Mouse (Mus musculus) adrenal gland, adult 18-20 months (tissue): Measurements from ENCODE around the gene Paqr6. TPM values are rescaled to one million over a fixed set of nuclear protein-coding genes. Genes with fewer than 3 reads are reported as not detected.

Source experiments
- DNase-seq, 2 experiments: peaks; one replicate each; pipeline ENCODE4 v3.0.0; 2021 to 2022; ENCODE audit warnings: low spot score in 2 of 2
- total RNA-seq, 2 experiments: library from RNA; stranded (reverse); gene quantifications; 1 replicate in 1 of 2; 2 replicates in 1 of 2; pipeline ENCODE4 v1.2.3; 2021

The Paqr6 gene
- total RNA-seq, 2 experiments from 2014 or later = 2.1 to 3.2 TPM

DNA sequence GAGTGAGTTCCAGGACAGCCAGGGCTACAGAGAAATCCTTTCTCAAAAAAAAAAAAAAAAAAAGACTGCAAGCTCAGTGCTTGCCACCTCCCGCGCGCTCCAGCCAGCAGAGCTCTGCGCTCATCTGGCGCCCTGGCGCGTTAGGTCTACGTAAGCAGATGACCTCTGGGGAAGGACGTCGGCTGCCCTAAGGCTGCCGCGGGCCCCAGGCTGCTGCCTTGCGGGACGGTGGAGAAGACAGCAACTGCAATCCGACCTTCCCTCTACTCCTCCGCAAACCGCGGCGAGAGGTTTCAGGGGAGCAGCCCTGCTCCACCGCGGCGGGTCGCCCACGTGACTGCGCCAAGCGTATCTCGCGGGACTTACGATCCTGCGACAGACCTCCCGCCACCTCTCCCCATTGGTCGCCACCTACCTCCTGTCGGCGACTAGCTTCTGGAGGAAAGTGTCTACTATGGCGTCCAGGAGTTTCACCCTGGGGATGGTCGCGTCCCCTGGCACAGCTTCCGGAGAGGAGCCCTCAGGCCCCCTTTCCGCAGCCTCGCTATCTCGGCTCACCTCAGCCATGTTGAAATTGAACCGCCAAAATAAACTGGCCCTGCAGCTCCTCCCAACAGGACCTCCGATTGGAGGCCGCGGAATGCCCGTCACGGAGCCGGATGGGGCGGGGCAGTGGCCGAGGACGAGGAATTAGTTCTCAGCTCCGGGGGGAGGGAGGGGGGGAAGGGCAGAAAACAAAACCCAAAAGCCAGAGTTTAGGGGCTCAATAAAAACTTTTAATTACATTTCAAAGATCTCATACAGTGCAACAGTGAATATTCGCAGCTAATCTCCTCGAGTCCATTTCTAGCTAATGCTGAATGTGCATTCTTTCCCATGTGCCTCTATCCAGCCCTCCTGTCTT, 45.6 kb downstream of the Paqr6 start, which contains the start of gene Pmf1:
Pmf1 (minus strand) TSS at position 591 of the 904 bp plus-strand sequence.
- DNase-seq = peak; percentile 86 to 87

DNA sequence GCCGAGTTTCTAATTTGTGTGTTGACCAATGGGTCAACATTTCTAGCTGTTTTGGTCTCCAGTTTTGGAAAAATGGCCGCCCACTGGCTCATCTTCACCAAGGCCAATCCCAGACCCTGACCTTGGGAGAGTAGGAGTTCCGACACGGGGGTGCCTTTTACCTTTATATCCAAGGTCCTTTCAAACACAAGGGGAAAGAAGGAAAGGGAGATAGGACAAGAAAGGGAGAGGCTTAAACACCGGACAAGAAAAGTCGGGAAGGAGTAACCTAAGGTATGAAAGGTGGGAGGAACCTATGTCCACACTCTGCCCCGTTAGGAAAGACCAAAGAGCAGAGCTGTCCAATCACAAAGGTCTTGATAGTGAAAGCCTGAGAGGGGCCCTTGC, 46.3 kb downstream of the Paqr6 start:
- no peak for DNase-seq

DNA sequence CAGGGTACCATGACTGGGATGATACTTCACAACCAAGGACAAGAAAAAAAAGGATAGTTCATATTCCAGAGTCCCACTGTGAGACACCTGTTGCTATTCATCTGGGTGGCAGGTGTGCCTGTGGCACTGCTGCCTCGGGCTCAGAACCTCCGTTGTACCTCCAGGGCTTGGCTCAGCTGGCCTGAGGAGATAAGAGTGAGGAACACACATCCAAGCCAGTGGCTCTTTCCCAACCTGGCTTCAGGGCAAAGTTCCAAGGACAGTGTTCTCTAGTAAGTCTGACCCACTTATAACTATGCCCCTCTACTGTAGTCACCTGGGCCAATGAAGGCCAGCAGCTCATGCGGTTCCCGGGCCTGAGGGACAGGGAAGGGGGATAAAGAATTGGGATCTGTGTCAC, 47.3 kb downstream of the Paqr6 start:
- DNase-seq = no peak

DNA sequence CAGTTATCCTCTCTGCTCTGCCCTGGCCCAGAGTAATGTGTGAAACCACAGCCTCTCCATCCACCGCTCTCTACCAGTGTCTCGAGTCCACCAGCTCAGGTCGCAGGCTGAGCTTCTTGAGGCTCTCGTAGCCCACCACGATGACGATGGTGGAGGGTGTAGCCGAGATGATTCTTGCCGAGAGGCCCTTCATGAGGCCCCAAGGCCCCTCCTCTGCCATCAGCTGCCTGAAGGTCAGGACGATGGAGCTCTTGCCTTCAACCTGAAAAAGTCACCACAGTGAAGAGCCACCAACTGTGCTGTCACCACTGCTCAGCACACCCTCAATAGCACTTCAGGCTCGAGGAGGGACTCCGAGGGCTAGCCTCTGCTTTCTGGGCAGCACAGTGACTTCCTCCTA, 48.3 kb downstream of the Paqr6 start:
- DNase-seq = no peak

DNA sequence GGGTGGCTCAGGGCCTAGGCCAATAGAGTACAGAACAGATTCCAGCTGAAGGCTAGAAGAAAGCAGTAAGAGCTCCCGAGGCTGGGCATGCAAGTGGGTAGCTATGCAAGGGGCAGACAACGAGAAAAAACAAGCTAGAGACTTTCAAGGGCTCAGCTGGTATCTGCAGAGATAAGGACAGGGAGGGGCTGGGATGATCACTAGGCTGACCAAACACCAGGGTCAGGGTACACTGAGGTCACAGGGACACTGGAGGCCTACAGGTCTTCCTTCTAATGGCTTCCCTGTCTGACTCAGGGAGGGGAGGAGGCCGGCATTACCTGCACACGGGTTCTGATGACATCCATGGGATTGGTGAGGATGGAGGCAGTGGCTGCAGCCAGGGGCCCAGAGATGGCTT, 51.3 kb downstream of the Paqr6 start:
- no peak for DNase-seq

DNA sequence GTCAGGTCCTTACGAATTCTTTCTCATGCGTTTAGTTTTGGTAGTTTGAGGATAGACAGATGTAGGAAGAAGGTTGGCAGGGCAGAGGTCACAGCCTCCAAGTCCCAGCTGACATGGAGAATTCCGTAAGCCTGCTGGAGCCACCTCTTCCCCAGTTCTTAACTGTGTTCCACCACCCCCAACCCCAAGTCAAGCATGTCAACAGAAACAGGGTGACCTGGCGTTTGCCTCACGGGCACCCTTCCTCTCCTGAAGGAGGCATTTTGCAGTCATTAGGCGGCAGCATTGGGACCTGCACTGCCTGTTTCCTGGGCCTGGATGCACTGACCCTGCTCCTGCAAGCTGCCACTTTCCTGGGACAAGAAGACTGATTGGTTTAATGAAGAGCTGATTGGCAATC, 53.6 kb downstream of the Paqr6 start:
- no peak for DNase-seq

Other genes starting within 250 kb of the Paqr6 start
- 10 to 100 TPM; 83.3 to 90.7 TPM for gene Mef2d, start 222.2 kb upstream of the Paqr6 start, total RNA-seq
- 10 to 100 TPM; 11.2 to 17.8 TPM for gene Rhbg, start 109.9 kb upstream of the Paqr6 start, total RNA-seq
- 1 to 10 TPM in 1 of 2 experiments, under 1 TPM in 1; 0.58 to 1.0 TPM for gene Gm38392, start 77.4 kb upstream of the Paqr6 start, total RNA-seq
- gene Tsacc, start 67.6 kb upstream of the Paqr6 start, total RNA-seq = 1 to 10 TPM; 8.1 to 9.6 TPM
- gene Cct3, start 67.5 kb upstream of the Paqr6 start, total RNA-seq = 100 to 1,000 TPM; 343 to 351 TPM
- 100 to 1,000 TPM; 183 to 220 TPM for gene Glmp, start 39.6 kb upstream of the Paqr6 start, total RNA-seq
- 10 to 100 TPM; 10.3 to 37.6 TPM for gene Tmem79, start 28.4 kb upstream of the Paqr6 start, total RNA-seq
- 10 to 100 TPM; 43.3 to 46.0 TPM for gene Smg5, start 28.3 kb upstream of the Paqr6 start, total RNA-seq
- gene Bglap3, start 8.2 kb downstream of the Paqr6 start, total RNA-seq = 1 to 10 TPM in 1 of 2 experiments, not detected in 1; 1.5 TPM
- gene Bglap2, start 14.1 kb downstream of the Paqr6 start, total RNA-seq = under 1 TPM in 1 of 2 experiments, not detected in 1; 0.76 TPM
- 1 to 10 TPM in 1 of 2 experiments, not detected in 1; 2.7 TPM for gene Bglap, start 19.9 kb downstream of the Paqr6 start, total RNA-seq
- 10 to 100 TPM; 26.5 to 35.5 TPM for gene Pmf1, start 45.7 kb downstream of the Paqr6 start, total RNA-seq
- 10 to 100 TPM; 56.0 to 66.6 TPM for gene Slc25a44, start 60.6 kb downstream of the Paqr6 start, total RNA-seq
- gene Sema4a, start 96.6 kb downstream of the Paqr6 start, total RNA-seq = 10 to 100 TPM; 12.6 to 23.6 TPM
- 100 to 1,000 TPM; 106 to 137 TPM for gene Lmna, start 145.4 kb downstream of the Paqr6 start, total RNA-seq
- 1 to 10 TPM; 2.6 to 3.3 TPM for gene Mex3a, start 167.8 kb downstream of the Paqr6 start, total RNA-seq
- gene Rab25, start 183.7 kb downstream of the Paqr6 start, total RNA-seq = not detected
- 100 to 1,000 TPM; 156 to 164 TPM for gene Lamtor2, start 188.5 kb downstream of the Paqr6 start, total RNA-seq
- 10 to 100 TPM; 72.9 to 96.6 TPM for gene Ubqln4, start 189.2 kb downstream of the Paqr6 start, total RNA-seq
- 100 to 1,000 TPM; 145 to 198 TPM for gene Ssr2, start 211.3 kb downstream of the Paqr6 start, total RNA-seq
- 10 to 100 TPM; 19.4 to 27.0 TPM for gene Arhgef2, start 241.4 kb downstream of the Paqr6 start, total RNA-seq